Mouse (Mus musculus) splenic B cell, adult 2 months (primary cell): ENCODE measurements around the gene Ugt1a6b.
A peak's percentile ranks its signal among the peaks of the same experiment; 100 is the strongest.

Experiments
- DNase-seq: peaks from one replicate; pipeline ENCODE4 v3.0.0-alpha.2; 2011; ENCODE audit warnings: low read depth, low spot score
- H3K27me3 ChIP-seq: 2 replicates; pipeline ENCODE4 v1.6.1; 2012; ENCODE audit warnings: mild to moderate bottlenecking, low read length, moderate library complexity, mixed read lengths; ENCODE audit not compliant: control insufficient read depth, poor library complexity, insufficient read depth, severe bottlenecking
- H3K36me3 ChIP-seq: 2 replicates; pipeline ENCODE4 v1.6.1; 2012; ENCODE audit warnings: mild to moderate bottlenecking, low read length, moderate library complexity, mixed read lengths; ENCODE audit not compliant: control insufficient read depth, poor library complexity, insufficient read depth, severe bottlenecking

Gene Ugt1a6b

DNA sequence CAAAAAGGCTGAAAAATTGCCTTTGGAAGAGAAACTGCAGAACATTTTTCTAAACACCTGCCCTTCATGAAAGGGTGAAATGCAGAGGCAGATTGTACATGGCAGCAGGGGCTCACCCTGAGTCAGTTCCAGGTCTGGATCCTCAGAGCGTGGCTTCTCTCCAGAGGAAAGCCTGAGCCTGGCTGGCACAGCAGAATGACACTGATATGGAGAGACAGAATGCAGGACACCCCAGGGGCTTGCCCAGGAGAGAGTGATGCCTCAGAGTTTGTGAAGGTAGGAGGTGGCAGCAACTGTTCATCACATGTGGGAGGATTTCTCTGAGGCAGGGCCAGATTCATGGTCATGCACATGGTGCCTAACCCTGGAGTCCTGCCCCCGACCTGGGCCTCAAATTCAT, 96.9 kb downstream of the Ugt1a6b start:
- Histone ChIP-seq H3K27me3 (no peaks in the 10 kb centered on the region), H3K36me3 (no peaks in the 10 kb centered on the region)
- DNase-seq = no peak

DNA sequence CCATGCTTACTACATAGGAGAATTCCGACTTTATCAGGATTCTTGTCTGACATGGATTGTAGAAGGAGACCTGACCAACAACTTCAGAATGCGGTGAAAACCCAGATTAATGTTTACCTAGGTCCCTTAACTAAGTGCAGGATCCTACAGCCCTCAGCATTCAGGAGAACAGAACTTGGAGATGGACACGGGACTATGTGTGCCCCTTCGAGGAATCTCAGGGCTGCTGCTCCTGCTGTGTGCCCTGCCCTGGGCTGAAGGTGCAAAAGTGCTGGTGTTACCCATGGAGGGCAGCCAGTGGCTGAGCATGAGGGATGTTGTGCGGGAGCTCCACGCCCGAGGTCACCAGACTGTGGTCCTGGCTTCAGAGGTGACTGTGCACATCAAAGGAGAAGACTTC, 97.4 kb downstream of the Ugt1a6b start, which contains the start of gene Ugt1a2:
TSS of gene Ugt1a2 (plus strand) at position 146 of the 400 bp plus-strand sequence.
- no peak for DNase-seq
- Histone ChIP-seq H3K36me3 (no peaks in the 10 kb centered on the region), H3K27me3 (no peaks in the 10 kb centered on the region)

DNA sequence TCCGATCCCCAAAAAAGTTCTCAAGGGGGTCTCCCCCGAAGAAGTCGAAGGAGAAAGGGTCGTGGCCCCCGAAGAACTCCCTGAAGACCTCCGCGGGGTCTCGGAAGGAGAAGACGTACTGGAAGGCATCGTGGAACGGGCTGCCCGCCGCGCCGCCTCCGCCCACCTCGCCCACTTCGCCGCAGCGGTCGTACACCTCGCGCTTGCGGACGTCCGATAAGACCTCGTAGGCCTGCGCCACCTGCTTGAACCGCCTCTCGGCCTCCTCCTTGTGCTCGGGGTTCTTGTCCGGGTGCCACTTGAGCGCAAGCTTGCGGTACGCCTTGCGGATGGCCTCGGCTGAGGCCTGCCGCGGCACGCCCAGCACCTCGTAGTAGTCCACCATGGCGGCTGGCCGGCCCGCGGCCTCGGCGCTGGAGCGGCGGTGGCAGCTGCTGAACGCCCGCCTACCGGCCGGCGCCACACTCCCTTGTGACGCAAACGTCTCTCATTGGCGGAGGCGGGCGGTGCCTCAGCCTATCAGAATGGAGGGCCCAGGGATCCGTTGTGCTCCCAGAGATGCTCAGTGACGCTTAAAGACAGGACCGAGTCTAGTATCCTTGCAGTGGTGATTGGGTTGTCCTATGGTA, 102.4 kb downstream of the Ugt1a6b start, which contains the start of gene Dnajb3:
TSS of gene Dnajb3 (minus strand) at position 489 of the 629 bp plus-strand sequence.
- peak; percentile 38 for DNase-seq
- Histone ChIP-seq H3K27me3 (no peaks in the 10 kb centered on the region), H3K36me3 (no peaks in the 10 kb centered on the region)

DNA sequence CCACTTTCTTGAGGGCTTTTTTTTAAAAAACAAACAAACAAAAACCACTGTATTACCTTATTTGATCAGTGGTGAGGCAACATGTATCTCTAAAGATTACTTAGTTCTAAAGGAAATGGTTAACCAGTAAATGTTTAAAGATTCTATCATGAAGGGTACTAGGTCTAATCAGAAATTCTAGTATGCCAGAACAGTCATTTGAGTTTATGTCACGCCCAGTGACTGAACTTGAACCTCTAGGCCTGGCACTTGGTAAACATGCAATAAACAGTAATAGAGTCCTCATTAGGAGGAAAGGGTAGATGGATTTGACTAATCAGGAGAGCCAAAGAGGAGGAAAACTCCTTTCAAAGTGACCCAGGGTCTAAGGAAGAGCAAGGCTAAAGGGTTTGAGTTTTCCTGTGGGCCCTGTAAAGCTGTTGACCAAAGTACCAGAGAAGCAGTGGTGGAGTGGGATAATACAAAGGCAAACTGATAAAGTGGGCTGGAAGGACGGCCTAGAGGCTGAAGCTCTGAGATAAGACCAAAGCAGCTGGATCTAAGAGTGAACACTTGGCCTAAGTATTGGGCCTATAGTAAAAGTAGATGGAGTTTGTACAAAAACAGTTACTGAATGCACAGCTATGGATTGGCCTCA, 103.9 kb downstream of the Ugt1a6b start:
- no peak for DNase-seq
- Histone ChIP-seq H3K36me3 (no peaks in the 10 kb centered on the region), H3K27me3 (no peaks in the 10 kb centered on the region)

DNA sequence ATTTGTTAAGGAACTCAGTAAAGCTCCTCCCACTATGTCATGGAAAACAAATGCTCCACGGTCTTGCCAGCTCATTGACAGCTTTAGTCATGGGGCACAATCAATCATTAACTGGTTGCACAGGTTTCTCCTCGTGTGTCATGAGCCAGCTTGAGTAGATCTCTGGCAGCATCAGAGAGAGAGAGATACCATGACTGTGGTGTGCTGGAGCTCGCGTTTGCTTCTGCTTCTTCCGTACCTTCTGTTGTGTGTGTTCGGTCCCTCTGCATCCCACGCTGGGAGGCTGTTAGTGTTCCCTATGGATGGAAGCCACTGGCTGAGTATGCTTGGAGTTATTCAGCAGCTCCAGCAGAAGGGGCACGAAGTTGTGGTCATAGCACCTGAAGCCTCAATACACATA, 108.8 kb downstream of the Ugt1a6b start, which contains the start of gene Ugt1a1:
TSS of gene Ugt1a1 (plus strand) at position 148 of the 400 bp plus-strand sequence.
- Histone ChIP-seq H3K27me3 (no peaks in the 10 kb centered on the region), H3K36me3 (no peaks in the 10 kb centered on the region)
- peak; percentile 16 for DNase-seq

DNA sequence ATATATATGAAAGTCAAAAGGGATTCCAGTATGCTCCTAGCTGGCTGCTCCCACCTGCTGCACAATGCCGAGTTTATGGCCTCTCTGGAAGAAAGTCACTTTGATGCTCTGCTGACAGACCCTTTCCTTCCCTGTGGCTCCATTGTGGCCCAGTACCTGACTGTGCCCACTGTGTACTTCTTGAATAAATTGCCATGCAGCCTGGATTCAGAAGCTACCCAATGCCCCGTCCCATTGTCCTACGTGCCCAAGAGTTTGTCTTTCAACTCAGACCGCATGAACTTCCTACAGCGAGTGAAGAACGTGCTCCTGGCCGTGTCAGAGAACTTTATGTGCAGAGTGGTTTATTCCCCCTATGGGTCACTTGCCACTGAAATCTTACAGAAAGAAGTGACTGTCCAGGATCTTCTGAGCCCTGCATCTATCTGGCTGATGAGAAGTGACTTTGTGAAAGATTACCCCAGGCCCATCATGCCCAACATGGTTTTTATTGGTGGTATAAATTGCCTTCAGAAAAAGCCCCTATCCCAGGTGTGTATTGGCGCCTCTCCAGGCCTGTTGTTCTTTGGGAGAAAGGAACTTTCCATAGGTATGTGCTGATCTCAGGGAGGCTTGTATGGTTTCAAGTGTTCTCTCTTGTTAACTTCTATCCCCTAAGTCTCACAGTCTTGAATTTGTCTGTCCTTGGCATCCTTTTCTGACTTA, 109.4 kb downstream of the Ugt1a6b start:
- Histone ChIP-seq H3K27me3 (no peaks in the 10 kb centered on the region), H3K36me3 (no peaks in the 10 kb centered on the region)
- peak; percentile 18 for DNase-seq

DNA sequence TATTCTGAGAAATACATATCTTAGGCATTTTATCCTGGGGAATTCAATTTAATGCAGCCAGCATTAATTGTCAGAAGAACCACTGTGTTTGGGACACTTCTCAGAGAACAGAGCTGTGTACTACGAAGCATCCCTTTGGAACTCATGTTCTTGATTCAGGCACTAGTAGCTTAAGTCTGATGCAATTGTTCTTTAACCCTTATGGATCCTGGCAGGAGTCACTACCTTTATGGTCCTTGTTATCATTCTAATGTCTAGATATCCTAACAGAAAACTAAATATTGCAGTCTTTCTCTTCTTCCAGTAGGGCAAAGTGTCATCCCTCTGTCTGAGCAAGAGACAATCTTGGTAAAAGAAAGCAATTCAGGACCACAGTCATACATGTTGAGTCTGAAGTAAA, 110.0 kb downstream of the Ugt1a6b start:
- Histone ChIP-seq H3K36me3 (no peaks in the 10 kb centered on the region), H3K27me3 (no peaks in the 10 kb centered on the region)
- DNase-seq = no peak

DNA sequence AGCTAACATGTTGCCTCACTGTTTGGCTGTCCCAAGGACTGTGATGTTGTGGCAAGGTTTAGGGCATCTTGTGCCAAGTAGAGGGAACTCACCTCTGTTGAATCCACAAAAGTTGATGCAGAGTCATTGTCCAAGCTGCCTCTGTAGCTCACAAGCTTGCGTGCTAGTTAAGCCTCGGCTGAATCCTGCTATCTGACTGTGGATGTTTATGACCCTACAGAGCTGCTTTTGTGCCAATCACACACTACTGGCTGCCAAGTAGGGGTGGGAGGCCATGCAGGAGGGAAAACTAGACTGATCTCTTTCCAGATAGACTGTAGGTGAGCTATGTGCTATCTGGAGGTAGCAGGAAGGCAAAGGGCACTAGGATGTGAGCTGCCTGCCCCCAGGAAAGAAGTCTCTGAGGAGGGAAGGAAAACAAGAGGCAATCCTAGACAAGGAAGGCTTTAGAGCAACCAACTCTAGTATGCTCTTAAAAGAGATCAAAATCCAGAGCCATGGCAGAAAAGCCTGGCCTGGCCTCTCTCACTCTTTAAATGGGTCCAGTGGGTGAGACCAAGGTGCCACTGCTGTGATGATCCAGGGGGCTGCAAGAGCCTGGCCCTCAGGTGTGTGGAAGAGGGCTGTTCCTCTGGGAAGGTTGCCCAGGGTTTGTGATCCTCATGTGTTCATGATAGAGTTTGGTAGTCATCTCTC, 110.9 kb downstream of the Ugt1a6b start:
- Histone ChIP-seq H3K36me3 (no peaks in the 10 kb centered on the region), H3K27me3 (no peaks in the 10 kb centered on the region)
- DNase-seq = peak; percentile 22

DNA sequence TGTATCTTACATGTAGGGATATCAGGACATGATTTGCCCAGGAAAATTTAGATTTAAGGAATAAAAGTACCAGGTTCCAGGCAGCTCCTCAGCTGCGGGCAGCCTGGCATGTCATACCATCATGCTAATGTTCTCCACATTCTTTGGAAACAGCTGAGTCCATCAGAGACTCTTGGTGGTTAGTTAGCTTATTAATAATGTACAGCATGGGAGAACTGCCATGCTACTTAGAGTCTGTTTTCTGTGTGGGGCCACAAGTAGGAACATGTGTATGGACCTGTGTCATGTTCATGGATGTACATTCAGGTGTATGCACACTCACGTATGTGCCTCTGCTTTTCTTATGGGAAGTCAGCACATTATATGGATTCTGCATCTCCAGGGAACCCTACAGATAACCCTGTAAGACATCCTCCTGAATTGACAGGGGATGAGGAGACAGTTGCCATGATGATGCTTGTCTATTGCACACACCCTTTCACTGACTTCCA, 111.5 kb downstream of the Ugt1a6b start:
- Histone ChIP-seq H3K36me3 (no peaks in the 10 kb centered on the region), H3K27me3 (no peaks in the 10 kb centered on the region)
- peak; percentile 20 for DNase-seq

DNA sequence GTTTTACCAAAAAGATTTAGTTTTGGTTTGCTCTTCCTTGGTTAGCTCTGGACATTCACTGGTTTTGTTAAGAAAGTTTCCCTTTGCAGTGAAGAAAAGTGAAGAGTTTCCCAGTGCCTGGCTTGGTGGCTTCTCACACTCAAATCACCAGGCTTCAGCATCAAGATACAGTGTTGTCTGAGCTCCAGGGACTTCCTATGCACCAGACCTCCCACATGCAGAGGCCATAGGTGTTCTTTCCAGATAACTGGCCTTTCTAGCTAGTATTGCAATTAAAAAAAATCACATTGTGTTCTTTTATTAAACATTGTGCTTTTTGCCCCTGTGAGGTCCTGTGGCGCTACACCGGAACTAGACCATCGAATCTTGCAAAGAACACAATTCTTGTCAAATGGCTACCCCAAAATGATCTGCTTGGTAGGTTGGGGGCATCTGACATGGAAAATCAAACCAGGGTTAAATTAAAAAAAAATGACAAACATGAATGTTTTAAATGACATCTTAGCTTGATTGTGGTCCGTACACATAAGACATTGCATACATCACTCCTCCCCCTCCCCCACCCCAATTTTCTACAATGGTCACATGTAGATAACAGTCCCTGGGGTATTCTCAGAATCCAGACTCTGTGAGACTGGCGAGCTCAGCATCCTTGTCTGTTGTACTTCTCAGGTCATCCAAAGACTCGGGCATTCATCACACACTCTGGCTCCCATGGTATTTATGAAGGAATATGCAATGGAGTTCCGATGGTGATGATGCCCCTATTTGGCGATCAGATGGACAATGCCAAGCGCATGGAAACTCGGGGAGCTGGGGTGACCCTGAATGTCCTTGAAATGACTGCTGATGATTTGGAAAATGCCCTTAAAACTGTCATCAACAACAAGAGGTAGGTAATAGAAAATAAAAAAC, 112.7 kb downstream of the Ugt1a6b start:
- peak; percentile 15 for DNase-seq
- no peaks in the 10 kb centered on the region for H3K36me3 ChIP-seq

DNA sequence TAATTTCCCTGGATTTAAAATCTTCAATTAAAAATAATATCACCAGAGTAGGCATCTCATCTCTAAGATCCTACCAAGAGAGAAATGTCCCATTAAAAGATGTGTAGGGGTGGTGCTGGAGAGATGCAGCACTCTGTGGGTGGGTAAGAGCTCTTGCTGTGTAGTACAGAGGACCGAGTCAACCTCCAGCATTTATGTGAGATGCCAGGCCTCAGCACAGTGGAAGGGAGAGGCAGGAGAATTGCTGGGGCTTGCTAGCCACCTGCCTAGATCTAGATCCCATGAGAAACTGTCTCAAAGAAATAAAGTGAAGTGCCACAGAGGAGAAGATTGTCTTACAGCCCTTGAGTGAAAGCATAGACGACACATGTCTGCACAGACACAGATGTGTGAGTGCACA, 113.5 kb downstream of the Ugt1a6b start:
- Histone ChIP-seq H3K27me3 (no peaks in the 10 kb centered on the region), H3K36me3 (no peaks in the 10 kb centered on the region)
- peak; percentile 10 for DNase-seq

More for the DNA sequence above, 112.7 kb downstream of the Ugt1a6b start:
- H3K27me3 ChIP-seq = no peaks in the 10 kb centered on the region

DNA sequence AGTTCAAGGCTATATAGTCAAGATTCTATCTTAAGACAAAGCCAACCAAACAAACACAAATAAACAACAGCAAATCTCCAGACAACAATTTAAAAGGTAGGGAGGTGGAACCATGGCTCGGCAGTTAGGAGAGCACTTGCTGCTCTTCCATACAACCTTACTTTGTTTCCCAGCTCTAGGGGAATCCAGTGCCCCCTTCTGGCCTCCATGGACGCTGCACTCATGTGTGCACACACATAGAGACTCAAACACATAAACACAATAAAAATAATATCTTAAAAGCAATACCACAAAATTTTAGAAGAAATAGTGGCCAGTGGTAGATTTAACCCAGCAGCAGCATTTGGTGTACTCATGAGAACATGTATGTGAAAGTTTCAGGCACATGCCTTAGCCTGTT, 114.1 kb downstream of the Ugt1a6b start:
- Histone ChIP-seq H3K27me3 (no peaks in the 10 kb centered on the region), H3K36me3 (no peaks in the 10 kb centered on the region)
- peak; percentile 16 for DNase-seq

DNA sequence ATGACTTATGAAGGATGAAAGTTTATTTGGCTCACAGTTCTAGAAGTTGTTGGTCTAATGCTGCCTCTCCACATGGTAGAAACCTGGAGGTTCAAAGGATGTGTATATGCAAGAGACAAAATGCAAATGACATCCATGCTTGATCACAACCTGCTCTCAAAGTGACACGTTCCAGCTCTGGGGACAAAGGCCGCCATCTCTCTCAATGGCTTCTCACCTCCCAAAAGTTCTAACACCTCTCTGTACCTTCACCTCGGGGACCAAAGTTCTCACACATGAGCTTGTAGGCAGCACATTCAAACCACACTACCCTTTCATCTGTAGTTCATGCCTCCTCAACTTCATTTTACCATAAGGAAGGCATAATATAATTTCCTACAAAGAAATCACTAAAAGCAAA, 114.5 kb downstream of the Ugt1a6b start:
- Histone ChIP-seq H3K36me3 (no peaks in the 10 kb centered on the region), H3K27me3 (no peaks in the 10 kb centered on the region)
- peak; percentile 23 for DNase-seq

DNA sequence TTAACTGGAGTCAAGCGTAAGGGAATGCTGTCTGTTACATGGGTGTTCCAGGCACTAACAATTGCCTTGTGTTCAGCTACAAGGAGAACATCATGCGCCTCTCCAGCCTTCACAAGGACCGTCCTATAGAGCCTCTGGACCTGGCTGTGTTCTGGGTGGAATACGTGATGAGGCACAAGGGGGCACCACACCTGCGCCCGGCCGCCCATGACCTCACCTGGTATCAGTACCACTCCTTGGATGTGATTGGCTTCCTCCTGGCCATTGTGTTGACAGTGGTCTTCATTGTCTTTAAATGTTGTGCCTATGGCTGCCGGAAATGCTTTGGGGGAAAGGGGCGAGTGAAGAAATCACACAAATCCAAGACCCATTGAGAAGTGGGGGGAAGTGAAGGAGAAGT, 115.0 kb downstream of the Ugt1a6b start:
- peak; percentile 9 for DNase-seq
- Histone ChIP-seq H3K36me3 (no peaks in the 10 kb centered on the region), H3K27me3 (no peaks in the 10 kb centered on the region)
